Mouse (Mus musculus) embryonic fibroblast, embryonic 13.5 days (primary cell): ENCODE results near the gene Ppp4c. TPM values are rescaled to one million over a fixed set of nuclear protein-coding genes. Genes with fewer than 3 reads are reported as not detected.

Source experiments
- H3K27ac ChIP-seq: 2 replicates; pipeline ENCODE4 v1.5.1; 2012; ENCODE audit warnings: low read length, control low read depth, inconsistent platforms; ENCODE audit not compliant: insufficient read depth
- H3K4me1 ChIP-seq: 2 replicates; pipeline ENCODE4 v1.6.1; 2011; ENCODE audit warnings: low read length; ENCODE audit not compliant: control insufficient read depth, insufficient read depth
- H3K4me3 ChIP-seq: 2 replicates; pipeline ENCODE4 v1.5.1; 2011; ENCODE audit warnings: mild to moderate bottlenecking, control low read depth, low read length; ENCODE audit not compliant: insufficient read depth
- CTCF ChIP-seq: IDR thresholded peaks from 2 replicates; pipeline ENCODE4 v1.5.1; 2011; ENCODE audit warnings: mild to moderate bottlenecking, control low read depth, low read length, moderate library complexity, borderline replicate concordance; ENCODE audit not compliant: insufficient read depth
- POLR2A ChIP-seq: IDR thresholded peaks from 2 replicates; pipeline ENCODE4 v1.6.1; 2011; ENCODE audit warnings: low read depth, mild to moderate bottlenecking, control low read depth, low read length, moderate library complexity
- polyA plus RNA-seq: library from polyadenylated mRNA; stranded (reverse); fragments of >200 nt; gene quantifications from 2 replicates; pipeline ENCODE4 v1.2.4, GENCODE M21; 2011; ENCODE audit warnings: low read depth; ENCODE audit not compliant: missing spikeins, insufficient read length

Gene Ppp4c
- polyA plus RNA-seq, 1 experiment, result 118 TPM

DNA sequence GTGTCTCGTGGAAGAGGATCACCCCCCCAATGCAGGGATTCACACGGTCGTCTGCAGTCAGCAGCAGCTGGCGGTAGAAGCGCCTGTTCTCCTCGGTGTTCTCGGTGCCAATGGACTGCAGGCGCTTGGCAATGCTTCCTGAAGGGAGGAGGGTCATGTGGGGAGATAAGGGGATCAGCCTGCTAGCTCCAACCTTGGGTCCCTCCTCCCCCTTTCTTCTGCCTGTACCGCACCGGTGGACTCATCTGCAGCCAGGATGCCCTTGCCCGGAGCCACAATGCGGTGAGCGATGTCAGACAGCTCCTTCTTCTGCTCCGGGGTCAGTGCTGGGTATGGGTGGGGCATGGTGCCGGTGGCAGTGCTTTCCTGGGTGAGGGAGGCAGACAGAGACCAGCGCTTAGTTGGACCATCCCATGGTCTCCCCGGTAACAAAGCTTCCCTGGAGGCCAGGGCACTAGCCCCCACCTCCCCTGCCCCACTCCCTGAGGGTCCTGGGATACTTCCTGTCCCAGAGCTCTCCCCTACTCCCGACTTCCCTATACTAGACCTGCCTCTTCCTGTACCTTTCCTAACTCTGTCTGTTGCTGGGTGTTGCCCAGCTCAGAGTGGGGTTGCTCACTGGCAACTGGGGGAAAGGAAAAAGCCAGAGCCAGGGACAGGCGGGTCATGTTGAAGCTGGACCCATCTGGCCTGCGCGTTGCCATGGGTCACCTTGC is 5.3 kb upstream of the Ppp4c start, which contains the start of gene Fam57b:
Fam57b (plus strand) TSS at position 258 of the 716 bp plus-strand sequence.
- Histone ChIP-seq H3K4me1 (peaks cover 2% of the 10 kb centered on the region), H3K27ac (peak within 1 kb of the TSS; percentile 88), H3K4me3 (peak within 1 kb of the TSS; percentile 71)
- no peak for TF ChIP-seq CTCF
- TF ChIP-seq POLR2A, result peak; percentile 53

DNA sequence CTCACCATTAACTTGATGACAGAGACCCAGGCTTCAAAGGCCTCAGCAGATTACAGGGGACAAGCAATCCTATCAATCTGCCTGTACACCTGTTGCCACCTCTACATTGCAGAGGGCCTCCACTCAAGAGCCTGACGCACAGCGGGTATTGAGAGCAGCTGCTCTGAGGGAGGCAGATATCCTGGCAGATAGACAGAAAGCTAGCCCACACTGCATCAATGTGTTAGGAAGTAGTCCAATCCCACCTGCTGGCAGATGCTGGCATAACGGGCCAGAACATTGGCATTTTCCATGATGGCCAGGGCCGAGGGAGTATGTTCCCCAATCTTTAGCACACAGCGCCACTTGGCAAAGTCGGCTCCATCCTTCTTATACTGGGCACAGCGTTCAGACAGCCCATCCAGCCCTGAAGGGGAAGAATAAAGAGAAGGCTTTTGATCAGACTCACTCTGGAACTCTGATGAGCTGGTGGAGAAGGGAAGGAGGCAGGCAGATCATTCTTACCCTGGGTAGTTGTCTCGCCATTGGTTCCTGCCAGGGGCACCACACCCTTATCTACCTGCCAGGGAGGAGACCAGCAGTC is 4.1 kb upstream of the Ppp4c start:
- Histone ChIP-seq H3K4me3 (peak overlapping the region; percentile 71), H3K4me1 (peaks cover 2% of the 10 kb centered on the region), H3K27ac (no peak overlapping the region)
- TF ChIP-seq CTCF (no peak; the same call in 1 of the 2 replicates), POLR2A (no peak)

DNA sequence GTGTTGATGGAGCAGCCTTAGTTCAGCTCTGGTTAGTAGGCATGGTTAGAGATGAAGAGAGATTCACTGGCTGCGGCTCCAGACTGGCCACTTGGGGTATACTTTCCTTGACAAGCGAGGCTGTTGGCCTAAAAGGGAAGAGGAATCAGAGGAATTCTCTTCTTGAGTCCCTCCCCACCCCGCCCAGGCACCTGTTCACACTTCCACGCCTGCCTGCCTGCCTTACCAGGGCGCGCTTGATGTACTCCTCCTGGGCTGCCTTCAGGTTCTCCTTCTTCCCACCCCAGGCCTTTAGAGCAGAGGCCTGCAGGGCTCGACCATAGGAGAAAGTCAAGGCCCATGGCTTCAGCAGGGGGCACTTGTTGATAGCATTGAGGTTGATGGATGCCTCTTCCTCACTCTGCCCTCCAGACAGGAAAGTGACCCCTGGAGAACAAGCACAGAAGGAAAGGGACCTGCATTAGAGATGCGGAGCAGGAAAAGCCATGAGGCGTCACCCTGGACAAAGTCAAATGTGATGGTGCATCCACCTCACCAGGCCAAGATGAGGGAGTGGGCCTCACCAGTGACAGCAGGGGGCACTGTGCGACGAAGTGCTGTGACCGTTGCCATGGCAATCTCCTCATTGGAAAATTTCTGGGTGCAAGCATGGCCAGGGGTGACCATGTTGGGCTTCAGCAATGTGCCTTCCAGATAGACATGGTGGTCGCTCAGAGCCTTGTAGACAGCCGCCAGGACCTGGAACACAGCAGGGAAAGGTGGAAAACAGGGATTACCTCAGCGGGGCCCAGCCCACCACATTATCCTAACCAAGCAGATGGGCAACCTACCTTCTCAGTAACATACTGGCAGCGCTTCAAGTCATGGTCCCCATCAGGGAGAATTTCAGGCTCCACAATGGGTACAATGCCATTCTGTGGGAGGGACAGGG is 3.4 kb upstream of the Ppp4c start:
- H3K27ac ChIP-seq, result no peak overlapping the region
- peak; percentile 71; the same call in 1 of the 2 replicates for TF ChIP-seq CTCF
- no peak for TF ChIP-seq POLR2A
- H3K4me3 ChIP-seq, result no peak overlapping the region
- H3K4me1 ChIP-seq, result peaks cover 2% of the 10 kb centered on the region

DNA sequence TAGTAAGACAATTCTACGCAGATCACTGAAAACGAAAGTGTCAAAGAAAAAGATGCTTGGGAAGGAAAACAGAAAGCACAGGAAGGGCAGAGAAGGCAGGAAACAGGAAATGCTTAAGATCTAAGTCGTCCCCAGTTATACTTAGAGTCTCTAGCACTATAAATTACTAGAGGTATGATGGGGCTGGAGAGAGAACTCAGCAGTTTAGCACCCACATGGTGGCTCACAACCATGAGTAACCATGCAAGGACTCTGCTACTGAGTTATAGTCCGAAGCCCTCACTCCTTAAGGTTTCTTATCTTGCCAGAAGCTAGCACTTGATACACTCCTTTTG is 1.9 kb upstream of the Ppp4c start:
- H3K4me3 ChIP-seq, result no peak overlapping the region
- peaks cover 2% of the 10 kb centered on the region for H3K4me1 ChIP-seq
- TF ChIP-seq CTCF (no peak), POLR2A (no peak)
- no peak overlapping the region for H3K27ac ChIP-seq

DNA sequence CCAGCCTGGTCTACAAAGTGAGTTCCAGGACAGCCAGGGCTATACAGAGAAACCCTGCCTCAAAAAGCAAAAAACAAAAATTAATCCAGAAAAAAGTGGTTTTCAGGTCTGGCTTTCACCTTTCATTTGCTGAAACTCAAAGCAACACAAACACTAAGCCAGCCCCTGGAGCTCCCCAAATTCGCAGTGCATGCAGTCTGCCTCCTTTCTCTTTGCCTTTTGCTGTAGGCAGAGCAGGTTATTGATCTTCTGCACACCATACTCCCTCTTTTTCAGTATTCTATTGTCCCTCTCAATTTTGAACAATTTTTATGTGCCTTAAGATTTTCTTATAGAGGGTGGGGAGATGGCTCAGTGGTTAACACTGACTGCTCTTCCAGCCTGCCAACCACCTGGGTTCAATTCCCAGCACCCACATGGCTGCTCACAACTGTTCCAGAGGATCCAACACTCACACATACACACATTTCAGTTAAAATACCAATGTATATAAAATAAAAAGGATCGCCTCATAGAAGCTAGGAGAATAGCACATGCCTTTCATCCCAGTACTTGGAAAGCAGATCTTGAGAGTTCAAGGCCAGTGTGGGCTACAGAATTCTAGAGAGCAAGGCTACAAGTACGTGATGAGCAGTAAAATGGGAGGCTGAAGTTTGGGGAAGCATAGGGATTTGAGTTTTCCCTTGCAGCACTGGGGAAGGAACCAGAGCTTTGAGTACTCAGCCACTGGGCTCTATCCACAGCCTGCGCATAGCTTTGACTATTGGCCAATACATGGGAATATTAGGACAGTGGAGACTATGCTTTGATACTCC is 1.4 kb upstream of the Ppp4c start:
- no peak overlapping the region for H3K4me3 ChIP-seq
- H3K27ac ChIP-seq, result no peak overlapping the region
- TF ChIP-seq POLR2A, result peak; percentile 28
- no peak for TF ChIP-seq CTCF
- H3K4me1 ChIP-seq, result peaks cover 2% of the 10 kb centered on the region

DNA sequence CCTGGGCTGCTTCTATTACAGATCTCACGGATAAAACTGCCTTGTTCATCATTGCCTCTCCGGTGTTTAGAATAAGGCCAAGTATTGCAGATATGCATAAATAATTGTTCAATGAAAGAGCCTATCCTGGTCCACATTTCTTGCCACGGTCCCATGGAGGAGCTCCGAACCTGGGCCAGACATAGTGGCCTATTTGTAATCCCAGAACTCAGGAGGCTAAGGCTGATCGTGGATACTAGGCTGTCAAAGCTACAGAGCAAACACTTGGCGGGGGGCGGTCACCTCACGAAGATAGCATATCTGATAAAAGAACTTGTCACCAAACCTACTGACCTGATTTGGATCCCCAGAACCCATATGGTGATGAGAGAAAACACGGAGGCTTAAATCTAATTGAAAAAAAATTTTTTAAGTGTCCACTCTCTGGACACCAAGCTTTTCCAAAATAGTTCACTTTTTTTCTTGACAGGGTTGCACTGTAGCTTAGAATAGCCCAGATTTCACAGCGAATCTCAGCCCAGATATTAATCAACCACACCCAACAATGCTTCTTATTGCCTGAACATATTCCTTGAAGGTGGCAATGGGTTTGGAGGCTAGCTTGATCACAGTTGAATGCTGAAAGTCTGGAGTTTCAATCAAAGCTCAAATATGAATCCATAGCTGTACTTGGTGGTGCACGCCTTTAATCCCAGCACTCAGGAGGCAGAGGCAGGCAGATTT is 586 bp upstream of the Ppp4c start:
- Histone ChIP-seq H3K4me1 (peaks cover 2% of the 10 kb centered on the region), H3K4me3 (peak overlapping the region; percentile 16; the same call in 1 of the 2 replicates), H3K27ac (peak overlapping the region; percentile 49; the same call in 1 of the 2 replicates)
- TF ChIP-seq CTCF, result no peak
- TF ChIP-seq POLR2A, result no peak; the same call in 1 of the 2 replicates

DNA sequence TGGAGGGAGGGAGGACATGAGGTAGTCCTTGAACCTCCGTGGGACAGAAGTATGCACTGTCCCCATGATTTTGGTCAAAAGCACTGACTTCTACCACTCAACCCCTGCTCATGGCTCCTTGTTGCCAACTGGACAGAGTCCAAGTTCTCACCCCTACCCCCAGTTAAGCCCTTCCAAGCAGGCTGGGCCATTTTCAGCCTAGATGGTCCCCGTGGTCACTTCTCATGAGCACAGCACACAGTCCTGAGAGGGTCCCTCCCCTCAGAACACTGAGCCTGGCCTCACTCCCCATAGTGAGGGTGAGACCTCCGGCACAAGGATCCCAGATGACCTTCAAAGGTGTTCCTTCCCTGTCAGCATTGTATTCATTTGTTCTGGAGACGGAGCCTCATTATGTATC is 3.2 kb downstream of the Ppp4c start:
- no peak for TF ChIP-seq POLR2A
- no peak for TF ChIP-seq CTCF
- Histone ChIP-seq H3K4me1 (peaks cover 2% of the 10 kb centered on the region; the same call in 1 of the 2 replicates), H3K27ac (no peak overlapping the region), H3K4me3 (no peak overlapping the region)

DNA sequence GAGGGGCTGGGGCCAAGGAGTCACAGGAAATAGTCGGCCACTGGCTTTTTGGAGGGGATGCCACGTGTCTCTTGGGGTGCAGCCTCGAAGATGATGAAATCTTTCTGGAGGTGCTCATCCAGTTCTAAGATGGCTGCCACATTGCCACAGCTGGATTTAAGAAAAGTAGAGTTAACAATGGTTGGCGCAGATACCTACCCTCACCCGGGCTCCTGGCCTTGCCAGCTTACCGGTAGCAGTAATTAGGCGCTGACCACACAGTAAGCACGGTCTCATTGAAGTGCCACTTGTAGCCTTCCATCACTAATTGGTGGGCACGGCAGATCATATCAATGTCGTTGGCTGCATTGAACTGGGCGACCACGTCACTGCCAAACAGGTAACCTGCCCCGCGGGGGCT is 6.2 kb downstream of the Ppp4c start:
- Histone ChIP-seq H3K4me3 (no peak overlapping the region), H3K27ac (no peak overlapping the region), H3K4me1 (no peaks in the 10 kb centered on the region)
- TF ChIP-seq CTCF (no peak), POLR2A (no peak)
